Mouse (Mus musculus) ES-Bruce4 (cell line): Measurements from ENCODE around the gene Fbxo11. TPM values are rescaled to one million over a fixed set of nuclear protein-coding genes. Genes with fewer than 3 reads are reported as not detected.

ENCODE experiments used
- H3K27ac ChIP-seq: 2 replicates; pipeline ENCODE4 v1.5.1; 2012; ENCODE audit warnings: low read length, inconsistent platforms; ENCODE audit not compliant: insufficient read depth
- H3K27me3 ChIP-seq: 2 replicates; pipeline ENCODE4 v1.6.1; 2012; ENCODE audit warnings: mild to moderate bottlenecking, low read length, inconsistent platforms; ENCODE audit not compliant: control insufficient read depth, poor library complexity, insufficient read depth, severe bottlenecking
- H3K36me3 ChIP-seq: 2 replicates; pipeline ENCODE4 v1.6.1; 2012; ENCODE audit warnings: inconsistent platforms, mild to moderate bottlenecking, low read length, moderate library complexity; ENCODE audit not compliant: control insufficient read depth, poor library complexity, insufficient read depth, severe bottlenecking
- H3K4me1 ChIP-seq: one replicate; pipeline ENCODE4 v1.8.1; 2011; ENCODE audit warnings: low read length; ENCODE audit not compliant: control insufficient read depth, insufficient read depth
- H3K4me3 ChIP-seq: 2 replicates; pipeline ENCODE4 v1.5.1; 2011; ENCODE audit warnings: low read depth, mild to moderate bottlenecking, low read length
- H3K9ac ChIP-seq: 2 replicates; pipeline ENCODE4 v1.6.1; 2012; ENCODE audit warnings: low read depth, mild to moderate bottlenecking, inconsistent platforms; ENCODE audit not compliant: poor library complexity, severe bottlenecking
- H3K9me3 ChIP-seq: replicated peaks from 2 replicates; pipeline ENCODE4 v1.6.1; 2012; ENCODE audit warnings: mild to moderate bottlenecking, low read length, inconsistent platforms; ENCODE audit not compliant: control insufficient read depth, poor library complexity, insufficient read depth, severe bottlenecking
- CTCF ChIP-seq: IDR thresholded peaks from one replicate; pipeline ENCODE4 v1.8.1; 2011; ENCODE audit warnings: low read depth, low read length
- EP300 ChIP-seq: IDR thresholded peaks from 2 replicates; pipeline ENCODE4 v1.6.1; 2011; ENCODE audit warnings: low read depth, low read length; ENCODE audit not compliant: insufficient read depth
- POLR2A ChIP-seq: IDR thresholded peaks from one replicate; pipeline ENCODE4 v1.8.1; 2011; ENCODE audit warnings: low read length; ENCODE audit not compliant: insufficient read depth
- polyA plus RNA-seq: library from polyadenylated mRNA; stranded (reverse); fragments of >200 nt; gene quantifications from 2 replicates; pipeline ENCODE4 v1.2.4, GENCODE M21; 2011; ENCODE audit warnings: low read depth; ENCODE audit not compliant: missing spikeins, insufficient read depth, insufficient read length

The Fbxo11 gene
- polyA plus RNA-seq, 1 experiment: 64.4 TPM

GRCm38 (mm10) chr17:88107708-88108107, 42.6 kb upstream of the Fbxo11 start:
- Histone ChIP-seq H3K9me3 (no peaks in the 10 kb centered on the region), H3K36me3 (no peaks in the 10 kb centered on the region), H3K27ac (no peak overlapping the region), H3K27me3 (no peaks in the 10 kb centered on the region), H3K4me1 (no peaks in the 10 kb centered on the region), H3K9ac (no peak overlapping the region), H3K4me3 (no peak overlapping the region)
- TF ChIP-seq EP300: no peak
- no peak for TF ChIP-seq POLR2A
- TF ChIP-seq CTCF: no peak

GRCm38 (mm10) chr17:88106365-88106764, 41.3 kb upstream of the Fbxo11 start:
- H3K4me1 ChIP-seq: no peaks in the 10 kb centered on the region

GRCm38 (mm10) chr17:88102597-88102996, 37.5 kb upstream of the Fbxo11 start:
- TF ChIP-seq EP300 (no peak), CTCF (no peak), POLR2A (no peak)
- H3K27me3 ChIP-seq: no peaks in the 10 kb centered on the region
- no peak overlapping the region for H3K4me3 ChIP-seq
- no peaks in the 10 kb centered on the region for H3K36me3 ChIP-seq
- no peak overlapping the region for H3K27ac ChIP-seq
- H3K9ac ChIP-seq: no peak overlapping the region
- no peaks in the 10 kb centered on the region for H3K4me1 ChIP-seq
- no peaks in the 10 kb centered on the region for H3K9me3 ChIP-seq

More at GRCm38 (mm10) chr17:88106365-88106764, 41.3 kb upstream of the Fbxo11 start:
- no peak for TF ChIP-seq CTCF
- TF ChIP-seq POLR2A: no peak
- TF ChIP-seq EP300: no peak
- H3K9me3 ChIP-seq: no peaks in the 10 kb centered on the region
- no peaks in the 10 kb centered on the region for H3K36me3 ChIP-seq
- no peaks in the 10 kb centered on the region for H3K27me3 ChIP-seq
- H3K9ac ChIP-seq: peak overlapping the region; percentile 22; the same call in 1 of the 2 replicates
- no peak overlapping the region for H3K27ac ChIP-seq
- peak overlapping the region; percentile 26; the same call in 1 of the 2 replicates for H3K4me3 ChIP-seq

GRCm38 (mm10) chr17:88098181-88098852, 33.2 kb upstream of the Fbxo11 start:
- TF ChIP-seq CTCF (no peak), EP300 (no peak), POLR2A (no peak)
- Histone ChIP-seq H3K4me3 (no peak overlapping the region), H3K9me3 (no peaks in the 10 kb centered on the region), H3K9ac (no peak overlapping the region), H3K27ac (no peak overlapping the region), H3K36me3 (no peaks in the 10 kb centered on the region), H3K27me3 (no peaks in the 10 kb centered on the region), H3K4me1 (no peaks in the 10 kb centered on the region)

- no peaks in the 10 kb centered on the region for H3K9me3 ChIP-seq
- TF ChIP-seq EP300 (no peak), CTCF (no peak), POLR2A (no peak)
These were observed 32.5 kb upstream of the Fbxo11 start for GRCm38 (mm10) chr17:88097543-88097942.

GRCm38 (mm10) chr17:88096809-88097399, 31.8 kb upstream of the Fbxo11 start:
- Histone ChIP-seq H3K9me3 (no peaks in the 10 kb centered on the region), H3K36me3 (no peaks in the 10 kb centered on the region), H3K27me3 (no peaks in the 10 kb centered on the region), H3K9ac (no peak overlapping the region), H3K4me1 (no peaks in the 10 kb centered on the region), H3K4me3 (no peak overlapping the region), H3K27ac (no peak overlapping the region)
- TF ChIP-seq CTCF: no peak
- no peak for TF ChIP-seq EP300
- TF ChIP-seq POLR2A: no peak

More at GRCm38 (mm10) chr17:88097543-88097942, 32.5 kb upstream of the Fbxo11 start:
- H3K27me3 ChIP-seq: no peaks in the 10 kb centered on the region
- H3K4me3 ChIP-seq: no peak overlapping the region
- H3K9ac ChIP-seq: no peak overlapping the region
- no peaks in the 10 kb centered on the region for H3K36me3 ChIP-seq
- no peaks in the 10 kb centered on the region for H3K4me1 ChIP-seq
- H3K27ac ChIP-seq: no peak overlapping the region
